Mouse (Mus musculus) myocyte (in vitro differentiated cells): ENCODE data around the gene Mstn. TPM values are rescaled to one million over a fixed set of nuclear protein-coding genes. Genes with fewer than 3 reads are reported as not detected.

Source experiments
- H3K27me3 ChIP-seq: one replicate; pipeline ENCODE4 v1.6.1; 2011; ENCODE audit not compliant: control insufficient read depth, insufficient read depth, insufficient read length
- H3K36me3 ChIP-seq: one replicate; pipeline ENCODE4 v1.6.1; 2011; ENCODE audit not compliant: control insufficient read depth, insufficient read depth
- H3K4me2 ChIP-seq: one replicate; pipeline ENCODE4 v1.6.1; 2011; ENCODE audit warnings: low read depth, control low read depth
- H3K4me3 ChIP-seq: one replicate; pipeline ENCODE4 v1.5.1; 2011; ENCODE audit warnings: mild to moderate bottlenecking, control low read depth, moderate library complexity
- H3K79me2 ChIP-seq: one replicate; pipeline ENCODE4 v1.6.1; 2011; ENCODE audit not compliant: control insufficient read depth, insufficient read depth
- H3ac ChIP-seq: one replicate; pipeline ENCODE4 v1.6.1; 2011; ENCODE audit not compliant: control insufficient read depth, insufficient read length
- CEBPB ChIP-seq: IDR thresholded peaks from 2 replicates; pipeline ENCODE4 v1.6.1; 2011; ENCODE audit warnings: mild to moderate bottlenecking, moderate library complexity; ENCODE audit not compliant: poor library complexity, insufficient read depth, severe bottlenecking
- E2F4 ChIP-seq: IDR thresholded peaks from one replicate; pipeline ENCODE4 v1.6.1; 2011; ENCODE audit warnings: mild to moderate bottlenecking, control low read depth, moderate library complexity; ENCODE audit not compliant: insufficient read depth
- MAX ChIP-seq: IDR thresholded peaks from one replicate; pipeline ENCODE4 v1.6.1; 2011; ENCODE audit warnings: low read depth, mild to moderate bottlenecking, control low read depth
- MYOD1 ChIP-seq, 3 experiments: IDR thresholded peaks; one replicate each; pipeline ENCODE4 v1.6.1; 2011; ENCODE audit warnings: control low read depth in 2 of 3, low read depth in 2 of 3, mild to moderate bottlenecking in 2 of 3, moderate library complexity in 1 of 3; ENCODE audit not compliant: insufficient read length in 2 of 3, control insufficient read depth in 1 of 3
- MYOG ChIP-seq, 3 experiments: IDR thresholded peaks; one replicate each; pipeline ENCODE4 v1.6.1; 2011; ENCODE audit warnings: control low read depth in 2 of 3, low read depth in 2 of 3, mild to moderate bottlenecking in 2 of 3; ENCODE audit not compliant: insufficient read length in 2 of 3, control insufficient read depth in 1 of 3, insufficient read depth in 1 of 3
- POLR2A ChIP-seq: IDR thresholded peaks from one replicate; pipeline ENCODE4 v1.6.1; 2011; ENCODE audit warnings: low read depth, mild to moderate bottlenecking, control low read depth, moderate library complexity; ENCODE audit not compliant: insufficient read length
- POLR2AphosphoS2 ChIP-seq: IDR thresholded peaks from one replicate; pipeline ENCODE4 v1.6.1; 2011; ENCODE audit warnings: low read depth, control low read depth; ENCODE audit not compliant: insufficient read length
- REST ChIP-seq: IDR thresholded peaks from one replicate; pipeline ENCODE4 v1.6.1; 2011; ENCODE audit warnings: mild to moderate bottlenecking, control low read depth, moderate library complexity; ENCODE audit not compliant: insufficient read depth, insufficient read length
- SRF ChIP-seq: IDR thresholded peaks from one replicate; pipeline ENCODE4 v1.6.1; 2011; ENCODE audit warnings: low read depth; ENCODE audit not compliant: control insufficient read depth, insufficient read length
- TCF12 ChIP-seq: IDR thresholded peaks from one replicate; pipeline ENCODE4 v1.6.1; 2011; ENCODE audit warnings: mild to moderate bottlenecking, control low read depth; ENCODE audit not compliant: poor library complexity, insufficient read depth, severe bottlenecking
- TCF3 ChIP-seq: IDR thresholded peaks from one replicate; pipeline ENCODE4 v1.6.1; 2011; ENCODE audit warnings: low read depth, control low read depth; ENCODE audit not compliant: insufficient read length
- USF1 ChIP-seq: IDR thresholded peaks from one replicate; pipeline ENCODE4 v1.6.1; 2011; ENCODE audit warnings: low read depth, mild to moderate bottlenecking, control low read depth, moderate library complexity
- polyA plus RNA-seq: library from polyadenylated mRNA; unstranded; fragments of >200 nt; fragmentation: generic; extraction: Trizol; gene quantifications from one replicate; pipeline ENCODE4 v1.2.1, GENCODE M21; 2012; ENCODE audit warnings: missing spikeins

The Mstn gene
- polyA plus RNA-seq, 1 experiment = 0.02 TPM

GRCm38 (mm10) chr1:53032550-53032949, 28.9 kb upstream of the Mstn start:
- no peak overlapping the region for H3K4me2 ChIP-seq
- H3K36me3 ChIP-seq = no peaks in the 10 kb centered on the region
- H3K4me3 ChIP-seq = no peak overlapping the region
- no peaks in the 10 kb centered on the region for H3K79me2 ChIP-seq
- no peak overlapping the region for H3ac ChIP-seq
- no peak for TF ChIP-seq POLR2A
- TF ChIP-seq POLR2AphosphoS2 = no peak
- no peak for TF ChIP-seq MYOD1 (IDR thresholded peaks at IDR 0.05; ENCODE audit: control insufficient read depth in 1 of 3, insufficient read length in 2 of 3, low read depth in 2 of 3)
- TF ChIP-seq TCF3 = no peak
- no peak for TF ChIP-seq USF1
- TF ChIP-seq CEBPB = no peak
- no peak for TF ChIP-seq MAX
- no peak for TF ChIP-seq E2F4
- TF ChIP-seq MYOG (IDR thresholded peaks at IDR 0.05; ENCODE audit: control insufficient read depth in 1 of 3, insufficient read depth in 1 of 3, insufficient read length in 2 of 3, low read depth in 2 of 3) = no peak
- no peak for TF ChIP-seq REST
- no peak for TF ChIP-seq SRF
- TF ChIP-seq TCF12 = no peak
- no peaks in the 10 kb centered on the region for H3K27me3 ChIP-seq

GRCm38 (mm10) chr1:53037443-53037871, 24.0 kb upstream of the Mstn start:
- Histone ChIP-seq H3K79me2 (no peaks in the 10 kb centered on the region), H3K36me3 (no peaks in the 10 kb centered on the region), H3ac (no peak overlapping the region), H3K4me3 (no peak overlapping the region), H3K4me2 (no peak overlapping the region), H3K27me3 (no peaks in the 10 kb centered on the region)
- TF ChIP-seq MYOD1 (IDR thresholded peaks at IDR 0.05; ENCODE audit: control insufficient read depth in 1 of 3, insufficient read length in 2 of 3, low read depth in 2 of 3) (no peak), POLR2A (no peak), TCF12 (no peak), POLR2AphosphoS2 (no peak), MYOG (IDR thresholded peaks at IDR 0.05; ENCODE audit: control insufficient read depth in 1 of 3, insufficient read depth in 1 of 3, insufficient read length in 2 of 3, low read depth in 2 of 3) (no peak), SRF (no peak)

DNA sequence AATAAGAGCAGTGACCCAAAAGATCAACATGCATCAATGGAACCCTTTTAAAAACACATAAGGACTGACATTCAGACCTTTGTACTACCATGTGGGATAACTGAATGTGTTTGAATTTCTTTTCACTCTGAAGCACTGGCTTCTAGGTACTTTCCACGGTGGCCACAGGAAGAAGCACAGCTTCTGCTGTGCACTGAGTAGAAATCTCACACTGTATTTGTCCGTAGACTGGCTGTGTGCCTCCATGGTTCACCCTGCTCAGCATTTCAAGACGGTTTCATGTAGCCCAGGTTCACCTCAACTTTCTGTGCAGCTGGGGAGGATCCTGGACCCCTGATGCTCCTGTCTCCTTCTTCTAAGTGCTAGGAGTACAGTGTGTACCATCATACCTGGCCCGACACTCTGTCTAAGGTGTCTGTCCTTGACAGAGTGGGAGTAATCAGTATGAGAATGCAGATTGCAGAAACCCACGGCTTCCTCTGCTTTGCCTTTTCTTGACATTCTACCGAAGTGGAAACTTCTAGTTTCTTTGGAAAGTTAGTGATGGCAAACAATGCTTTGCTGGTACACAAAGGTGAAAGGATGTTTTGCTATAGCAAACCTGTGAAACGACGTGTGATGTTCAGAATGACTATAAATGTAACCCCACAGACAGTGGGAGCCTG, 11.5 kb upstream of the Mstn start:
- Histone ChIP-seq H3K4me3 (no peak overlapping the region), H3K79me2 (no peaks in the 10 kb centered on the region), H3K4me2 (no peak overlapping the region), H3K27me3 (no peaks in the 10 kb centered on the region), H3K36me3 (no peaks in the 10 kb centered on the region), H3ac (no peak overlapping the region)
- TF ChIP-seq TCF12 (no peak), POLR2AphosphoS2 (no peak), MYOD1 (IDR thresholded peaks at IDR 0.05; ENCODE audit: control insufficient read depth in 1 of 3, insufficient read length in 2 of 3, low read depth in 2 of 3) (no peak), USF1 (no peak), SRF (no peak), CEBPB (no peak), MYOG (IDR thresholded peaks at IDR 0.05; ENCODE audit: control insufficient read depth in 1 of 3, insufficient read depth in 1 of 3, insufficient read length in 2 of 3, low read depth in 2 of 3) (no peak), REST (no peak), E2F4 (no peak), TCF3 (no peak)

GRCm38 (mm10) chr1:53053087-53054022, 8.1 kb upstream of the Mstn start:
- no peak overlapping the region for H3K4me2 ChIP-seq
- no peaks in the 10 kb centered on the region for H3K27me3 ChIP-seq
- H3K79me2 ChIP-seq = no peaks in the 10 kb centered on the region
- no peaks in the 10 kb centered on the region for H3K36me3 ChIP-seq
- H3ac ChIP-seq = no peak overlapping the region
- no peak for TF ChIP-seq TCF3
- TF ChIP-seq TCF12 = no peak
- no peak for TF ChIP-seq MYOG (IDR thresholded peaks at IDR 0.05; ENCODE audit: control insufficient read depth in 1 of 3, insufficient read depth in 1 of 3, insufficient read length in 2 of 3, low read depth in 2 of 3)
- no peak for TF ChIP-seq SRF
- TF ChIP-seq CEBPB = no peak
- no peak overlapping the region for H3K4me3 ChIP-seq
